Mouse (Mus musculus) kidney, adult 18-20 months (tissue): ENCODE measurements around the gene Upb1.

Experiments
- DNase-seq: peaks from one replicate; pipeline ENCODE4 v3.0.0; 2021

Gene Upb1

GRCm38 (mm10) chr10:75428049-75429003, 27.4 kb downstream of the Upb1 start:
- DNase-seq = no peak

GRCm38 (mm10) chr10:75429004-75429380, 28.1 kb downstream of the Upb1 start:
- peak; percentile 64 for DNase-seq

- peak; percentile 2 for DNase-seq
These were observed 28.7 kb downstream of the Upb1 start for GRCm38 (mm10) chr10:75429522-75430146.

GRCm38 (mm10) chr10:75430147-75430537, 29.2 kb downstream of the Upb1 start:
- peak; percentile 1 for DNase-seq

GRCm38 (mm10) chr10:75430633-75431032, 29.7 kb downstream of the Upb1 start:
- peak; percentile 2 for DNase-seq

GRCm38 (mm10) chr10:75436604-75437217, 35.8 kb downstream of the Upb1 start:
- peak; percentile 85 for DNase-seq

- no peak for DNase-seq
These were observed 36.4 kb downstream of the Upb1 start for GRCm38 (mm10) chr10:75437284-75437683.

- DNase-seq = peak; percentile 68
These were observed 37.4 kb downstream of the Upb1 start for GRCm38 (mm10) chr10:75438132-75438810.

GRCm38 (mm10) chr10:75439211-75439811, 38.4 kb downstream of the Upb1 start:
- DNase-seq = peak; percentile 64

GRCm38 (mm10) chr10:75440756-75441155, 39.8 kb downstream of the Upb1 start:
- DNase-seq = no peak

- DNase-seq = no peak
These were observed 40.9 kb downstream of the Upb1 start for GRCm38 (mm10) chr10:75441800-75442199.

- no peak for DNase-seq
These were observed 42.1 kb downstream of the Upb1 start for GRCm38 (mm10) chr10:75443017-75443416.

- no peak for DNase-seq
These were observed 43.4 kb downstream of the Upb1 start for GRCm38 (mm10) chr10:75444111-75444826.

GRCm38 (mm10) chr10:75445030-75445429, 44.1 kb downstream of the Upb1 start:
- DNase-seq = no peak

GRCm38 (mm10) chr10:75446501-75447083, 45.7 kb downstream of the Upb1 start:
- DNase-seq = no peak

- no peak for DNase-seq
These were observed 46.6 kb downstream of the Upb1 start for GRCm38 (mm10) chr10:75447489-75447888.

- no peak for DNase-seq
These were observed 48.0 kb downstream of the Upb1 start for GRCm38 (mm10) chr10:75448806-75449420.

- no peak for DNase-seq
These were observed 49.4 kb downstream of the Upb1 start for GRCm38 (mm10) chr10:75450331-75450730.

- peak; percentile 81 for DNase-seq
These were observed 50.3 kb downstream of the Upb1 start for GRCm38 (mm10) chr10:75451036-75451786.
